Mouse (Mus musculus) fat pad, adult 2 months (tissue): ENCODE results near the gene Fam234a.
"Not testable (repeated sequence)": the region's sequence is repeated elsewhere in the genome, so short reads cannot be mapped to it uniquely, and the experiment has no call there.

Source experiments
- DNase-seq: peaks from one replicate; pipeline ENCODE4 v3.0.0-alpha.2; 2011; ENCODE audit warnings: low read depth, low spot score; ENCODE audit errors: extremely low read depth

The Fam234a gene

DNA sequence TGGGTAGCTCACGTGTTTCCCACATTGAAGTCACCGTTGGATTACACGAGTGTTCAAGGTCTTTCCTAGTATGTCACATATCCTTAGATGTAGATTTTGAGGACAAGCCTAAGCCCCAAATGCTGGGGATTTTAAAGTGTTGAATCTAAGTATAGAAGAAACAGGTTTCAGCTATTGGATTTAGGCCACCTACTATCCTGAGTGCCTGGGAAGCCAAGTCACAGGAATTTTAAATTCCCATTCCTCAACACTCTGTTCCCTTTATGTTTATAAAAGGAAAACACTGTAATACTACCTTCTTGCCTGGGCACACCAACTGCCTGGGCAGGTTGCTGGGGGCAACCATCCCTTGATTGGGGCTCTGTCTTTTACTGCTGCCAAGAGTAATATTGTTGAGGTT, 62.9 kb downstream of the Fam234a start:
- DNase-seq, result no peak

GRCm38 (mm10) chr17:26178611-26179010, 65.4 kb downstream of the Fam234a start:
- no peak for DNase-seq

DNA sequence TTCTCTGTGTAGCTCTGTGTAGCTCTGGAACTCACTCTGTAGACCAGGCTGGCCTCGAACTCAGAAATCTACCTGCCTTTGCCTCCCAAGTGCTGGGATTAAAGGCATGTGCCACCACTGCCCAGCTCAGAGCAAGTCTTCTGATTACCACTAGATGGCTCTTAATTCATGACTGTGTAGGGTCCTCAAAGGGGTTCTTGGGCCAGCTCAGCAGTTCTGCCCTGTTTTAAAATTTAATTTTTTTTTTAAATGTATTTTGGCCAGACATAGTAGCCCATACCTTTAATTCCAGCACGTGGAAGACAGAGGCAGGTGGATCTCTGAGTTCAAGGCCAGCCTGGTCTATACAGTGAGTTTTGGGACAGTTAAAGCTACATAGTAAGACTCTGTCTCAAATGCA, 68.8 kb downstream of the Fam234a start:
- not testable (repeated sequence) for DNase-seq

GRCm38 (mm10) chr17:26168039-26168438, 76.0 kb downstream of the Fam234a start:
- DNase-seq, result no peak

DNA sequence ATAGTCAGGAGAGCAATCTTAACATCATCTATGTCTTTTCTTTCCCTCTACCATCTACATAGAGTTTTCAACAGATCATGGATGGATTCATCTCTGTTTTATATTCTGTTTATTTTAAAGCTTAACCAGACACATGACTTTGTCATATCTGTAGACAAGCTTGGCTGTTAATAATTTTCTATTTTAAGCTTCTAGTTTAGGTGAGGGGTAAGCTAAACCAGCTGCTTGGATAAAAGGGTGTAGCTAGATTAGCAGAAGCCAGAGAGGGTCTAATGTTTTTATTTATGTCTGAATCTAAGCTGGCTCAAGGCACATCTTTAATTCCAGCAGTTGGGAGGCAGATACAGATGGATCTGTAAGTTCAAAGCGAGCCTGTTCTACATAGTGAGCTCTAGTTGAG, 81.3 kb downstream of the Fam234a start:
- no peak for DNase-seq
